Mouse (Mus musculus) spleen, adult 2 months (tissue): Measurements from ENCODE around the gene Olfr206. TPM values are rescaled to one million over a fixed set of nuclear protein-coding genes. Genes with fewer than 3 reads are reported as not detected.
"Not testable (repeated sequence)": the region's sequence is repeated elsewhere in the genome, so short reads cannot be mapped to it uniquely, and the experiment has no call there.

Experiments used
- DNase-seq, 2 experiments: peaks; one replicate each; pipeline versions ENCODE4 v3.0.0 to v3.0.0-alpha.2; 2012 to 2021; ENCODE audit warnings: low spot score in 2 of 2, low read depth in 1 of 2
- H3K27ac ChIP-seq: fragments of 200-500 bp; 2 replicates; pipeline ENCODE4 v1.5.1; 2012; ENCODE audit warnings: low read length, inconsistent platforms; ENCODE audit not compliant: insufficient read depth
- H3K27me3 ChIP-seq: fragments of 200-500 bp; 2 replicates; pipeline ENCODE4 v1.6.1; 2012; ENCODE audit warnings: mild to moderate bottlenecking, moderate library complexity, low read length, inconsistent platforms; ENCODE audit not compliant: control insufficient read depth, insufficient read depth
- H3K36me3 ChIP-seq: fragments of 200-500 bp; 2 replicates; pipeline ENCODE4 v1.6.1; 2012; ENCODE audit warnings: mild to moderate bottlenecking, low read length, inconsistent platforms; ENCODE audit not compliant: control insufficient read depth, insufficient read depth
- H3K4me1 ChIP-seq: fragments of 200-500 bp; 2 replicates; pipeline ENCODE4 v1.6.1; 2011; ENCODE audit warnings: inconsistent platforms; ENCODE audit not compliant: control insufficient read depth, insufficient read depth, insufficient read length
- H3K4me3 ChIP-seq: fragments of 200-500 bp; 2 replicates; pipeline ENCODE4 v1.5.1; 2011; ENCODE audit warnings: mild to moderate bottlenecking, inconsistent platforms; ENCODE audit not compliant: insufficient read depth, insufficient read length; ENCODE audit errors: extremely low read depth
- CTCF ChIP-seq: fragments of 200-500 bp; IDR thresholded peaks from 2 replicates; pipeline ENCODE4 v1.5.1; 2011; ENCODE audit warnings: mild to moderate bottlenecking, inconsistent platforms; ENCODE audit not compliant: insufficient read depth, insufficient read length, insufficient replicate concordance; ENCODE audit errors: extremely low read depth
- POLR2A ChIP-seq: fragments of 200-500 bp; IDR thresholded peaks from 2 replicates; pipeline ENCODE4 v1.6.1; 2011; ENCODE audit warnings: low read depth, low read length, inconsistent platforms
- WGBS: fragments of 180-500 bp; shearing (Covaris S2); methylation state at CpG from one replicate; pipeline ENCODE4 v1.1.7; 2018; 5-methylcytosine and 5-hydroxymethylcytosine counted together
- polyA plus RNA-seq: library from polyadenylated mRNA; depleted of rRNA; stranded (reverse); fragments of >200 nt; gene quantifications from 2 replicates; pipeline ENCODE4 v1.2.3, GENCODE M21; 2012; rRNA removed

The Olfr206 gene
- not detected in 2 replicates for polyA plus RNA-seq

GRCm38 (mm10) chr16:59349146-59349545 is at the start of gene Olfr206:
Gene Olfr206 (minus strand): TSS chr16:59349246.
- Histone ChIP-seq H3K27me3 (no peaks in the 10 kb centered on the region), H3K27ac (no peak within 1 kb of the TSS), H3K4me1 (no peaks in the 10 kb centered on the region), H3K4me3 (no peak within 1 kb of the TSS), H3K36me3 (no peaks in the 10 kb centered on the region)
- TF ChIP-seq POLR2A (no peak), CTCF (no peak)
- DNase-seq: no peak
- WGBS: 85% methylated on average over 1 of the region's 1 CpGs

- Histone ChIP-seq H3K36me3 (no peaks in the 10 kb centered on the region), H3K27ac (no peak overlapping the region), H3K4me3 (no peak overlapping the region), H3K27me3 (no peaks in the 10 kb centered on the region), H3K4me1 (no peaks in the 10 kb centered on the region)
- WGBS: 62% methylated on average over 3 of the region's 3 CpGs
- no peak for TF ChIP-seq POLR2A
- no peak for TF ChIP-seq CTCF
- no peak for DNase-seq
These were observed 44.3 kb upstream of the Olfr206 start for GRCm38 (mm10) chr16:59393300-59393699.

- H3K4me3 ChIP-seq: no peak within 1 kb of the TSS
- no peak for DNase-seq
- no peak within 1 kb of the TSS for H3K27ac ChIP-seq
- no peaks in the 10 kb centered on the region for H3K36me3 ChIP-seq
- TF ChIP-seq POLR2A: no peak
- H3K4me1 ChIP-seq: no peaks in the 10 kb centered on the region
- WGBS: 81% methylated on average over 2 of the region's 2 CpGs
- H3K27me3 ChIP-seq: no peaks in the 10 kb centered on the region
These were observed 14.8 kb upstream of the Olfr206 start, which contains the start of gene Olfr209 for GRCm38 (mm10) chr16:59363893-59364292. Gene Olfr209 (minus strand): TSS chr16:59363993.

GRCm38 (mm10) chr16:59331038-59331437 is 18.0 kb downstream of the Olfr206 start, which contains the start of gene Olfr205:
Gene Olfr205 (minus strand): TSS chr16:59331138.
- no peaks in the 10 kb centered on the region for H3K36me3 ChIP-seq
- no peak for TF ChIP-seq POLR2A
- no peak for TF ChIP-seq CTCF
- H3K27me3 ChIP-seq: no peaks in the 10 kb centered on the region
- H3K4me1 ChIP-seq: no peaks in the 10 kb centered on the region
- DNase-seq: no peak
- H3K27ac ChIP-seq: no peak within 1 kb of the TSS
- no peak within 1 kb of the TSS for H3K4me3 ChIP-seq

GRCm38 (mm10) chr16:59323262-59323661 is 25.8 kb downstream of the Olfr206 start:
- not testable (repeated sequence) for H3K27me3 ChIP-seq, H3K36me3 ChIP-seq, H3K27ac ChIP-seq, H3K4me1 ChIP-seq, DNase-seq, H3K4me3 ChIP-seq
- WGBS: 22% methylated on average over 1 of the region's 1 CpGs

GRCm38 (mm10) chr16:59318148-59318547 is 30.9 kb downstream of the Olfr206 start, which contains the start of gene Olfr204:
Gene Olfr204 (minus strand): TSS chr16:59318248.
- no peaks in the 10 kb centered on the region for H3K4me1 ChIP-seq
- H3K27ac ChIP-seq: no peak within 1 kb of the TSS
- H3K36me3 ChIP-seq: no peaks in the 10 kb centered on the region
- H3K4me3 ChIP-seq: no peak within 1 kb of the TSS
- no peak for DNase-seq
- no peak for TF ChIP-seq CTCF
- TF ChIP-seq POLR2A: no peak
- no peaks in the 10 kb centered on the region for H3K27me3 ChIP-seq

GRCm38 (mm10) chr16:59298581-59298980 is 50.5 kb downstream of the Olfr206 start, which contains the start of gene Olfr203:
Gene Olfr203 (plus strand): TSS chr16:59298881.
- no peak within 1 kb of the TSS for H3K4me3 ChIP-seq
- WGBS: 82% methylated on average over 2 of the region's 2 CpGs
- no peak for DNase-seq
- no peaks in the 10 kb centered on the region for H3K27me3 ChIP-seq
- no peaks in the 10 kb centered on the region for H3K4me1 ChIP-seq
- H3K27ac ChIP-seq: no peak within 1 kb of the TSS
- no peak for TF ChIP-seq CTCF
- no peak for TF ChIP-seq POLR2A
- no peaks in the 10 kb centered on the region for H3K36me3 ChIP-seq

Other genes with a start within 250 kb of the Olfr206 start
- not detected in 2 replicates for gene Olfr193, start 237.4 kb downstream of the Olfr206 start, polyA plus RNA-seq
- not detected in 2 replicates for gene Olfr194, start 228.2 kb downstream of the Olfr206 start, polyA plus RNA-seq
- gene Olfr195, start 202.2 kb downstream of the Olfr206 start, polyA plus RNA-seq: not detected in 2 replicates
- not detected in 2 replicates for gene Olfr196, start 178.8 kb downstream of the Olfr206 start, polyA plus RNA-seq
- gene Olfr198, start 145.7 kb downstream of the Olfr206 start, polyA plus RNA-seq: not detected in 2 replicates
- not detected in 2 replicates for gene Olfr199, start 129.5 kb downstream of the Olfr206 start, polyA plus RNA-seq
- not detected in 2 replicates for gene Olfr201, start 76.6 kb downstream of the Olfr206 start, polyA plus RNA-seq
- gene Olfr202, start 62.5 kb downstream of the Olfr206 start, polyA plus RNA-seq: not detected in 2 replicates
- not detected in 2 replicates for gene Olfr203, start 50.4 kb downstream of the Olfr206 start, polyA plus RNA-seq
- not detected in 2 replicates for gene Olfr204, start 31.0 kb downstream of the Olfr206 start, polyA plus RNA-seq
- not detected in 2 replicates for gene Olfr205, start 18.1 kb downstream of the Olfr206 start, polyA plus RNA-seq
- not detected in 2 replicates for gene Olfr209, start 14.7 kb upstream of the Olfr206 start, polyA plus RNA-seq
- not detected in 2 replicates for gene Gabrr3, start 58.1 kb upstream of the Olfr206 start, polyA plus RNA-seq
- 6.0 and 8.2 TPM in 2 replicates for gene Riox2, start 122.5 kb upstream of the Olfr206 start, polyA plus RNA-seq